Mouse (Mus musculus) liver, embryonic 13.5 days (tissue): Measurements from ENCODE around the gene Slc6a15. TPM values are rescaled to one million over a fixed set of nuclear protein-coding genes. Genes with fewer than 3 reads are reported as not detected.

Source experiments
- ATAC-seq: fragments of 200-750 bp; cut with Nextera tagmentation; 2 replicates; pipeline ENCODE4 v1.8.0; 2017; ENCODE audit warnings: low read depth, mild to moderate bottlenecking, moderate number of reproducible peaks, moderate library complexity
- DNase-seq: peaks from one replicate; pipeline ENCODE4 v3.0.0; 2022
- H3K27ac ChIP-seq: fragments of 300-500 bp; sonication (generic); 2 replicates; pipeline ENCODE4 v1.5.1; 2015; ENCODE audit warnings: moderate library complexity, mild to moderate bottlenecking, inconsistent platforms
- H3K27me3 ChIP-seq: fragments of 300-500 bp; sonication (generic); 2 replicates; pipeline ENCODE4 v1.6.1; 2015; ENCODE audit warnings: mild to moderate bottlenecking, inconsistent platforms
- H3K36me3 ChIP-seq: fragments of 300-500 bp; sonication (generic); 2 replicates; pipeline ENCODE4 v1.6.1; 2015; ENCODE audit warnings: mild to moderate bottlenecking, inconsistent platforms
- H3K4me1 ChIP-seq: fragments of 300-500 bp; sonication (generic); replicated peaks from 2 replicates; pipeline ENCODE4 v1.6.1; 2015; ENCODE audit warnings: inconsistent platforms
- H3K4me2 ChIP-seq: fragments of 300-500 bp; sonication (generic); 2 replicates; pipeline ENCODE4 v1.6.1; 2015; ENCODE audit warnings: inconsistent platforms, mild to moderate bottlenecking, moderate library complexity
- H3K4me3 ChIP-seq: fragments of 300-500 bp; sonication (generic); replicated peaks from 2 replicates; pipeline ENCODE4 v1.5.1; 2015; ENCODE audit warnings: mild to moderate bottlenecking, inconsistent platforms
- H3K9ac ChIP-seq: fragments of 300-500 bp; sonication (generic); 2 replicates; pipeline ENCODE4 v1.6.1; 2015; ENCODE audit warnings: mild to moderate bottlenecking, inconsistent platforms
- H3K9me3 ChIP-seq: fragments of 300-500 bp; sonication (generic); replicated peaks from 2 replicates; pipeline ENCODE4 v1.6.1; 2016; ENCODE audit warnings: inconsistent platforms
- WGBS: fragments of 180-500 bp; shearing (Covaris S2); methylation state at CpG from one replicate; pipeline ENCODE4 v1.1.7; 2015; ENCODE audit not compliant: insufficient replicate concordance; 5-methylcytosine and 5-hydroxymethylcytosine counted together
- polyA plus RNA-seq: library from polyadenylated mRNA; unstranded; fragments of >200 nt; fragmentation: Nextera tagmentation; extraction: Ambion mirVana; gene quantifications from 2 replicates; pipeline ENCODE4 v1.2.1, GENCODE M21; 2015

Gene Slc6a15
- polyA plus RNA-seq, 1 experiment from 2014 or later: 0.29 TPM

DNA sequence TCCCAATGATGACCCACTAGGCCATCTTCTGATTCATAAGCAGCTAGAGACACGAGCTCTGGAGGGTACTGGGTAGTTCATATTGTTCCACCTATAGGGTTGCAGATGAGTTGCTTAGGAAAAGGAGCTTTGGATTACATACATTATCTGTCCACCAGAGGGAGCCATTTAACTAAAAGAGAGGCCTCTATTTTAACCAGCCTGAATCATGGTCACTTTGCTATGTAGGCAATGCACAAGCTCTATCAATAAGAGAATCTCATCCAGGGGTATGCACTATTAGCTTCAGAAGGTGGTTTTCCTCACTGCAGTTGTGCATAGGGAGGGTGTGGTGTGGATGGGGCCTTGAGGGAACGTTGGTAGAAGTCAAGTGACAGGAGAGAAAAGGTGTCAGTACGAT lies 75.5 kb downstream of the Slc6a15 start:
- 32% methylated on average over 3 of the region's 3 CpGs for WGBS
- ATAC-seq (no peak), DNase-seq (no peak)
- Histone ChIP-seq H3K9me3 (no peaks in the 10 kb centered on the region), H3K36me3 (no peaks in the 10 kb centered on the region), H3K9ac (no peak overlapping the region), H3K27me3 (no peaks in the 10 kb centered on the region), H3K27ac (no peak overlapping the region), H3K4me2 (no peak overlapping the region), H3K4me3 (no peak overlapping the region), H3K4me1 (no peaks in the 10 kb centered on the region)

DNA sequence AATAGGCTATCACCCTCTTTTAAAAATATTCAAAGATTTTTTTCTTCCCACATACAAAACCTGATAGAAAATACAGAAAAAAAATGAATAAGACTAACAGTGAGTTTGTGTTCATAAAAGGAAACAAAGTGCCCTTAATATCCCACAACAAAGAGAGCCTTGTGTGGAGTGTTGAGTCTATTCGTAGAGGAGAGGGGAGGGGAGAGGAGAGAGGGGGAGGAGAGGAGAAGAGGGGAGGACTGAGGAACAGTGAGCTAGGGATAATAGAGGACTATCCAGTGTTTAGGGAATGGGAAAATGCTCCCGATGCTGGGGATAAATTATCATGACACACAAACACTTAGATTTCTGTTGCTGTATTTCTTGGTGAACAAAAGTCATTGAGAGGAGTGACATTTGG lies 80.8 kb downstream of the Slc6a15 start:
- H3K27ac ChIP-seq: no peak overlapping the region
- no peak for ATAC-seq
- 69% methylated on average over 2 of the region's 2 CpGs for WGBS

DNA sequence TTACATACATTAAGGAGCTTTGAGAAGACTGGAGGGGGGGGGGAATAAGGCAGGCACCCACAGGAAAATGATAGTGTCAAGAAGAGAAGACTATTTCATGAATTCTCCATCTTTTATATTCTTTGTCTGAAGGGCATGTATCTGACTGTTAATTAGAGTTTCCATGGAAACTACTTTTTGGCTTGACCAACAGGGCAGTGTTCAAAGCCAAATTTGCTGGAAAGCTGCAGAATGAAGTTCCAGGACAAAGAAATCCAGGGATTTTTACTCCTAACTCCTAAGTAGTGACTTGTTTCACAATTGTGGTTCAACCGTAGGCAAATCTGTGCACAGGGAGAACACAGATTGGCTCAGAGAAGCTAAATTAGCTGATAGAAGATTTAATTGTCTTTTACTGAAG lies 90.3 kb downstream of the Slc6a15 start:
- Histone ChIP-seq H3K27me3 (no peaks in the 10 kb centered on the region), H3K27ac (no peak overlapping the region), H3K4me3 (no peak overlapping the region), H3K36me3 (no peaks in the 10 kb centered on the region), H3K4me1 (no peaks in the 10 kb centered on the region), H3K9me3 (no peaks in the 10 kb centered on the region), H3K4me2 (no peak overlapping the region), H3K9ac (no peak overlapping the region)
- 71% methylated on average over 1 of the region's 1 CpGs for WGBS
- ATAC-seq (no peak), DNase-seq (no peak)

More for the DNA sequence above, 80.8 kb downstream of the Slc6a15 start:
- Histone ChIP-seq H3K36me3 (no peaks in the 10 kb centered on the region), H3K4me2 (no peak overlapping the region), H3K9me3 (no peaks in the 10 kb centered on the region), H3K4me3 (no peak overlapping the region), H3K27me3 (no peaks in the 10 kb centered on the region), H3K4me1 (no peaks in the 10 kb centered on the region), H3K9ac (no peak overlapping the region)
- DNase-seq: no peak

Other genes starting within 250 kb of the Slc6a15 start
- not detected in 2 replicates for gene Lrriq1, start 131.5 kb upstream of the Slc6a15 start, polyA plus RNA-seq